Mouse (Mus musculus) left cerebral cortex, postnatal 10 days (tissue): ENCODE data around the gene Rpl12. TPM values are rescaled to one million over a fixed set of nuclear protein-coding genes. Genes with fewer than 3 reads are reported as not detected.
"Not testable (repeated sequence)": the region's sequence is repeated elsewhere in the genome, so short reads cannot be mapped to it uniquely, and the experiment has no call there.

Source experiments
- DNase-seq, 2 experiments: peaks; one replicate each; pipeline ENCODE4 v3.0.0; 2021 to 2022; ENCODE audit warnings: low spot score in 2 of 2, mixed read lengths in 1 of 2; ENCODE audit errors: extremely low spot score in 1 of 2
- intact Hi-C: fragments of 180-260 bp; cut with DNase I; formaldehyde crosslinking; loops from one replicate; pipeline ENCODE4 v1.15.1; 2025
- total RNA-seq, 2 experiments: library from RNA; stranded (reverse); gene quantifications; 2 replicates each; pipeline ENCODE4 v1.2.3; 2021

Gene Rpl12
- total RNA-seq, 2 experiments from 2014 or later = 145 to 166 TPM

GRCm38 (mm10) chr2:32971235-32971634, 9.9 kb downstream of the Rpl12 start:
- intact Hi-C loops = no loop called here
- no peak for DNase-seq

- intact Hi-C loops = no loop called here
- no peak for DNase-seq
Observed at GRCm38 (mm10) chr2:32974216-32974615, 12.9 kb downstream of the Rpl12 start.

GRCm38 (mm10) chr2:32977114-32977513, 15.8 kb downstream of the Rpl12 start:
- DNase-seq = no peak
- intact Hi-C loops = no loop called here

- no peak for DNase-seq
- intact Hi-C loops = no loop called here
Observed at GRCm38 (mm10) chr2:32978675-32979074, 17.3 kb downstream of the Rpl12 start.

GRCm38 (mm10) chr2:32979675-32980074, 18.3 kb downstream of the Rpl12 start:
- DNase-seq = no peak
- intact Hi-C loops = no loop called here

- intact Hi-C loops = no loop called here
- peak in 1 of 2 experiments; percentile 55 for DNase-seq
Observed at GRCm38 (mm10) chr2:32981281-32981680, 19.9 kb downstream of the Rpl12 start.

GRCm38 (mm10) chr2:32981725-32982271, 20.4 kb downstream of the Rpl12 start, which contains the start of gene Slc2a8:
TSS of gene Slc2a8 (minus strand) at chr2:32982083.
- intact Hi-C loops = no loop called here
- peak; percentile 93 for DNase-seq

GRCm38 (mm10) chr2:32982700-32983099, 21.3 kb downstream of the Rpl12 start:
- intact Hi-C loops = no loop called here

GRCm38 (mm10) chr2:32983617-32984016, 22.3 kb downstream of the Rpl12 start:
- intact Hi-C loops = no loop called here
- DNase-seq = no peak

More at GRCm38 (mm10) chr2:32982700-32983099, 21.3 kb downstream of the Rpl12 start:
- no peak for DNase-seq

- intact Hi-C loops = no loop called here
- DNase-seq = no peak
Observed at GRCm38 (mm10) chr2:32985844-32986243, 24.5 kb downstream of the Rpl12 start.

GRCm38 (mm10) chr2:32989376-32989775, 28.0 kb downstream of the Rpl12 start:
- intact Hi-C loops = no loop called here
- no peak for DNase-seq

GRCm38 (mm10) chr2:32990167-32990832, 28.9 kb downstream of the Rpl12 start:
- no peak for DNase-seq
- intact Hi-C loops = no loop called here

GRCm38 (mm10) chr2:32992130-32992529, 30.8 kb downstream of the Rpl12 start:
- intact Hi-C loops = no loop called here
- DNase-seq = no peak

GRCm38 (mm10) chr2:32997081-32997480, 35.7 kb downstream of the Rpl12 start:
- intact Hi-C loops = no loop called here
- no peak for DNase-seq

- DNase-seq = no peak
- intact Hi-C loops = no loop called here
Observed at GRCm38 (mm10) chr2:32997792-32998191, 36.4 kb downstream of the Rpl12 start.

- no peak for DNase-seq
- intact Hi-C loops = no loop called here
Observed at GRCm38 (mm10) chr2:32999752-33000151, 38.4 kb downstream of the Rpl12 start.

GRCm38 (mm10) chr2:33002144-33002543, 40.8 kb downstream of the Rpl12 start:
- no peak for DNase-seq
- intact Hi-C loops = no loop called here

GRCm38 (mm10) chr2:33005041-33005440, 43.7 kb downstream of the Rpl12 start:
- no peak for DNase-seq

GRCm38 (mm10) chr2:33009055-33009454, 47.7 kb downstream of the Rpl12 start:
- DNase-seq, intact Hi-C loops: not testable (repeated sequence)

More at GRCm38 (mm10) chr2:33005041-33005440, 43.7 kb downstream of the Rpl12 start:
- intact Hi-C loops = no loop called here

GRCm38 (mm10) chr2:33014877-33015276, 53.5 kb downstream of the Rpl12 start:
- intact Hi-C loops = no loop called here
- DNase-seq = no peak
